Mouse (Mus musculus) neural tube, embryonic 14.5 days (tissue): ENCODE measurements around the gene Top1. TPM values are rescaled to one million over a fixed set of nuclear protein-coding genes. Genes with fewer than 3 reads are reported as not detected.

Source experiments
- ATAC-seq: fragments of 200-750 bp; cut with Nextera tagmentation; 2 replicates; pipeline ENCODE4 v1.8.0; 2017; ENCODE audit warnings: low read depth, mild to moderate bottlenecking, moderate TSS enrichment, moderate library complexity
- H3K27ac ChIP-seq: fragments of 300-500 bp; sonication (generic); 2 replicates; pipeline ENCODE4 v1.5.1; 2014; ENCODE audit warnings: low read depth, mild to moderate bottlenecking, control low read depth, low read length, moderate library complexity, mixed read lengths
- H3K27me3 ChIP-seq: fragments of 300-500 bp; sonication (generic); 2 replicates; pipeline ENCODE4 v1.6.1; 2014; ENCODE audit warnings: low read length; ENCODE audit not compliant: control insufficient read depth, insufficient read depth
- H3K36me3 ChIP-seq: fragments of 300-500 bp; sonication (generic); 2 replicates; pipeline ENCODE4 v1.6.1; 2014; ENCODE audit warnings: low read length, mixed read lengths; ENCODE audit not compliant: control insufficient read depth, insufficient read depth
- H3K4me1 ChIP-seq: fragments of 300-500 bp; sonication (generic); 2 replicates; pipeline ENCODE4 v1.6.1; 2014; ENCODE audit warnings: low read length; ENCODE audit not compliant: control insufficient read depth, insufficient read depth
- H3K4me2 ChIP-seq: fragments of 300-500 bp; sonication (generic); 2 replicates; pipeline ENCODE4 v1.6.1; 2014; ENCODE audit warnings: mild to moderate bottlenecking, low read depth, low read length, control low read depth
- H3K4me3 ChIP-seq: fragments of 300-500 bp; sonication (generic); 2 replicates; pipeline ENCODE4 v1.5.1; 2014; ENCODE audit warnings: low read depth, low read length, control low read depth, mixed read lengths
- H3K9ac ChIP-seq: fragments of 300-500 bp; sonication (generic); replicated peaks from 2 replicates; pipeline ENCODE4 v1.6.1; 2014; ENCODE audit warnings: low read depth, mild to moderate bottlenecking, control low read depth, low read length, mixed read lengths
- H3K9me3 ChIP-seq: fragments of 300-500 bp; sonication (generic); 2 replicates; pipeline ENCODE4 v1.6.1; 2016; ENCODE audit warnings: low read length; ENCODE audit not compliant: control insufficient read depth
- WGBS: fragments of 180-500 bp; shearing (Covaris S2); extraction: QIAGEN DNeasy Blood & Tissue Kit; methylation state at CpG from one replicate; pipeline ENCODE4 v1.1.7; 2014; 5-methylcytosine and 5-hydroxymethylcytosine counted together
- polyA plus RNA-seq: library from polyadenylated mRNA; unstranded; fragments of >200 nt; fragmentation: Nextera tagmentation; extraction: Ambion mirVana; gene quantifications from 2 replicates; pipeline ENCODE4 v1.2.1, GENCODE M21; 2014

The Top1 gene
- polyA plus RNA-seq, 1 experiment from 2014 or later = 80.3 TPM

DNA sequence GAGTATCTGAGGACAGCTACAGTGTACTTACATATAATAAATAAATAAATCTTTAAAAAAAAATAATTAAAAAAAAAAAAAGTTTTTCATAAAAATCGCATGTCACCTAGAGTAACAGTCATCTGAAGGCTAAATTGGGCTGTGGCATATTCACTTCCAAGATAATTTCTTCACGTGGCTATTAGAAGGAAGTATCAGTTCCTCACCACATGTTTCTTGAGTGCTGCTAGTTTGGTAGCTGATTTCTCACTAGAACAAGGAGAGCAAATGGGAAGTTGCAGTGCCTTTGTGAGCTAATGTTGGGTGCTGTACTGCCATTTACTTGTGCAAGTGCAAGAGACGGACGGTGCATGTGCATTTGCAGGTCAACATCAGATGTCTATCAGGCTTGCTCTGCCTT, 21.6 kb downstream of the Top1 start:
- H3K36me3 ChIP-seq = peaks cover 13% of the 10 kb centered on the region; the same call in 1 of the 2 replicates
- no peaks in the 10 kb centered on the region for H3K4me1 ChIP-seq
- H3K4me3 ChIP-seq = no peak overlapping the region
- no peak overlapping the region for H3K4me2 ChIP-seq
- H3K27ac ChIP-seq = no peak overlapping the region
- no peak overlapping the region for H3K9ac ChIP-seq
- no peaks in the 10 kb centered on the region for H3K27me3 ChIP-seq
- H3K9me3 ChIP-seq = no peaks in the 10 kb centered on the region
- ATAC-seq = no peak
- 90% methylated on average over 4 of the region's 4 CpGs for whole genome bisulfite sequencing

DNA sequence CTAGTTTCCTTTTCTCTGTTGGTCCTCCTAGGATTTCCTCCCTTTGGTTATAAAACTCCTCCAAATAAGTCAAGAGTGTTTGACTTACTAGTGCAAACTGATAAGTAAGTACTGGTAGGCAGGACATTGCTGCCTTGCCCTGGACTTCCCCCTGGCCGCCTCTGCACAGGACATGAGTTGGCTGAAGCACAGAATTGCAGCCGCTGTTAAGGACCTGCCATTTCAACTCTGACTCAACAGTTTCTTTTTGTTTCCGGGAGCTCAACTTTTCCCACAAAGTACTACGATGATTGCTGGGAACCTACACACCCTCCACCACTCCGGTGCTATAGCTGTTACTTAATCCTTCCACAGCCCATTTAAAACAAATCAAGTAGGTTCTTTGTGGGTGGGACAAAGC, 54.6 kb downstream of the Top1 start:
- Histone ChIP-seq H3K9me3 (no peaks in the 10 kb centered on the region), H3K4me3 (no peak overlapping the region), H3K4me1 (no peaks in the 10 kb centered on the region), H3K36me3 (peaks cover 50% of the 10 kb centered on the region), H3K27ac (no peak overlapping the region), H3K27me3 (no peaks in the 10 kb centered on the region), H3K4me2 (no peak overlapping the region), H3K9ac (no peak overlapping the region)
- no peak for ATAC-seq
- 72% methylated on average over 5 of the region's 5 CpGs for WGBS

DNA sequence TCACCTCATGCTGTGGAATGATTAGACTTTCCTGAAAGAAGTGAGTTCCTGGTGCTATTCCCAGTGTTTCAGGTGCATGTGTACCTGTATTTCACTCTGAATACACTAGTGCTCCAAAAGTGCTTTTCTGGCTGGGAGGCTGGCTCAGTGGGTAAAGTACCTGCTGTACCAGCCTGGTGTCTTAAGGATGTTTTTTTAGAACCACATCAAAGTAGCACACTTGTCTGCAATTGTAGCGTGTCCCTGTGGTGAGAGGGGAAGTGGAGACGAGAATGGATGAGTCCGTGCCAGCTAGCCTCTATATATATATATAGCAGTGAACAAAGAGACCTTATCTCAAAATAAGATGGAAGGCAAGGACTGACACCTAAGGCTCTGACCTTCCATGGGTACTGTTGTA, 55.9 kb downstream of the Top1 start:
- H3K4me2 ChIP-seq = no peak overlapping the region
- ATAC-seq = no peak
- no peak overlapping the region for H3K27ac ChIP-seq
- H3K9me3 ChIP-seq = no peaks in the 10 kb centered on the region
- no peaks in the 10 kb centered on the region for H3K27me3 ChIP-seq
- 82% methylated on average over 3 of the region's 3 CpGs for WGBS
- no peak overlapping the region for H3K9ac ChIP-seq
- H3K4me1 ChIP-seq = no peaks in the 10 kb centered on the region
- no peak overlapping the region for H3K4me3 ChIP-seq
- peaks cover 55% of the 10 kb centered on the region for H3K36me3 ChIP-seq

DNA sequence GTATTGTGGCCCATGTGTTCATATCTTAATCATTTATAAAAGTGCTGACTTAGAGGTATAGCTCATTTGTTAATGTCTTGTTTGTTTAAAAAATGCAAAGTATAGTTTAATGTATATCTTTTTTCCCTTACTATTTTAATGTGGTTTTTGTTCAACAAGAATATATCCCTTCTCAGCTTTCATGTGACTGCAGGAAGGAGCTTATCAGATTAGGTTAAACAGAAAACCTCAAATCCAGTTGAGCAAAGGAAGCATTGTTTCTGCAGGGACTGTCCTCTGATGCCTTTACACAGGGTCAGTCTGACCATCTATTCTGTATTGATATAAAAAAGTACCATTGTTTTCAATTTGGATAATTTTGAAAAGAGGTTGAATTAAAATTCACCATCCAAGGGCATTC, 57.1 kb downstream of the Top1 start:
- Histone ChIP-seq H3K4me3 (no peak overlapping the region), H3K9ac (no peak overlapping the region), H3K9me3 (no peaks in the 10 kb centered on the region), H3K4me2 (no peak overlapping the region), H3K27ac (no peak overlapping the region), H3K4me1 (no peaks in the 10 kb centered on the region), H3K27me3 (no peaks in the 10 kb centered on the region), H3K36me3 (peaks cover 63% of the 10 kb centered on the region)
- no peak for ATAC-seq

DNA sequence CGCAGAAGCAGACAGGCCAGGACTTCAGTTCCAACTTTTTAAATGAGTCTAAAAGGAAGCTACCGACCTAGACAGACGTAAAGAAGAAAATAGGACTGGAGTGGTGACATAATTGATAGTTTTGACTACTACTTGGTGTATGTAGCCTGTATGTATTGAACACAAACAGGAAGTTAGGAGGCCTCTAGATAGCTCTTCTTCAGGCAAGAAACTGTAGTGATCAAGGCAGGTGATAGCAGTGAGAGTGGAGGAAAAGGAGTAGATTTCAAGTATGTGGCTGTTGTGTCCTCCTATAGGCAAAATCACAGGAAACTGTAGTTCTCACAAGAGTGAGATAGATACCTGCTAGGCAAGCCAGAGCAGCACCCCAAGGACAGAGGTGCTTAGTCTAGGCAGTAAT, 62.0 kb downstream of the Top1 start:
- H3K36me3 ChIP-seq = peaks cover 54% of the 10 kb centered on the region
- H3K9ac ChIP-seq = no peak overlapping the region
- no peaks in the 10 kb centered on the region for H3K9me3 ChIP-seq

DNA sequence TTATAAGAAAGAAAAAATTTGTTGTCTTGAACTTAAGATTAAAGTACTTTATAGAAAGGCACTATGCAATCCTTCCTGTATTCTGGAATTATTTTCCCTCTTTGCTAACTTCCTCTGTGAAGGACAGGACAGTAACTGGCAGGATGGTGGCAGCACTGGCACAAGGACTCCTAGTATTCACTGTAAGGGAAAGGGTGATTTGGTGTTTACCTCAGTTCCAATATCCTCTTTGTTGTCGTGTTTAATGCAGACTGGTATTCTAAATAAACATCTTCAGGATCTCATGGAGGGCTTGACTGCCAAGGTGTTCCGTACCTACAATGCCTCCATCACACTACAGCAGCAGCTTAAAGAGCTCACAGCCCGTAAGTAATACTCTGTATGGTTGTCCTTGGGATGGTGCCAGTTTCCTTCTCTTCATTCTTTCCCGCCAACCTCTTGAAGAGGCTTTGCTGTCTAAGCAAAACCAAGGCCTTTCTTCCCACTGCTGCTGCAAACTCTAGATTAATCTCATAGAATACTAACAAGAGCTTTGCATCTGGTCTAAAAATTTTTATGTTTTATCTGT, 69.9 kb downstream of the Top1 start:
- Histone ChIP-seq H3K4me3 (no peak overlapping the region), H3K27me3 (no peaks in the 10 kb centered on the region), H3K4me1 (no peaks in the 10 kb centered on the region), H3K36me3 (peaks cover 61% of the 10 kb centered on the region), H3K4me2 (no peak overlapping the region), H3K27ac (no peak overlapping the region), H3K9ac (no peak overlapping the region), H3K9me3 (no peaks in the 10 kb centered on the region)
- 70% methylated on average over 4 of the region's 4 CpGs for WGBS
- ATAC-seq = no peak

More for the DNA sequence above, 62.0 kb downstream of the Top1 start:
- H3K4me2 ChIP-seq = no peak overlapping the region
- H3K27ac ChIP-seq = no peak overlapping the region
- H3K4me1 ChIP-seq = no peaks in the 10 kb centered on the region
- no peak for ATAC-seq
- H3K27me3 ChIP-seq = no peaks in the 10 kb centered on the region
- 79% methylated on average over 3 of the region's 3 CpGs for WGBS
- no peak overlapping the region for H3K4me3 ChIP-seq

DNA sequence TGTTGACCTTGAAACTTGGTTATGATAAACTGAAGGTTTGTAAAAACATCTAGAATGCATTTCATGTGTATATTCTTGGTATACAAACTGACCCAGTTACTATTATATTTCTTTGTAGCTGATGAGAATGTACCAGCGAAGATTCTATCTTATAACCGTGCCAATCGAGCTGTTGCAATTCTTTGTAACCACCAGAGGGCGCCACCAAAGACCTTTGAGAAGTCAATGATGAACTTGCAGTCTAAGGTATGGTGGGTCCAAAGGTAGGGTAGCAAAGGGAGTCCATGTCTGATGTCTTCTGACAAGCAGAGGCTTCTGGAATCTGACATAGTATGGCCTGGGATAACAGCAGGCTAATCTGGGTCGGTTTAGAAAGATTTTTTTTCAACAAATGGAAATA, 71.6 kb downstream of the Top1 start:
- WGBS = 81% methylated on average over 5 of the region's 5 CpGs
- H3K27ac ChIP-seq = no peak overlapping the region

DNA sequence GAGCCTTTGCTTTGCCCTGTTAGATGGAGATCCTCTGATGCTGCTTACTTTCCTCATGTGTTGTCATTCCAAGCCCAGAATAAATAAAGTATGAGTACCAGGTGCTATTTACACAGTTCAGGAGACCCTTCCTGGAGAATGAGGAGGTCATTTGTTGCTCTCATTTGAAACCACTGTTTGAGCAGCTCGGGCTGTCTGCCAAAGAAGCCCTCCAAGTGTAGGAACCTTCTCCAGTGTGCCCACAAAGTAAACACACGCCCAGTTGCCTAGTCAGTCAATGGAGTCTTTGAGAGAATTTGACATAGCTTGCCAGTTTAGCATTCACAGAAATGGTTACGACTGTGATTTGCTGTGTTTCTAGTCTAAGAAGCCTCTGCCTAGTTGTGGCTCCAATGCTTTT, 73.1 kb downstream of the Top1 start:
- H3K27me3 ChIP-seq = no peaks in the 10 kb centered on the region
- WGBS = 79% methylated on average over 3 of the region's 3 CpGs
- ATAC-seq = no peak

More for the DNA sequence above, 71.6 kb downstream of the Top1 start:
- H3K4me1 ChIP-seq = no peaks in the 10 kb centered on the region
- no peak overlapping the region for H3K4me2 ChIP-seq
- no peak for ATAC-seq
- no peaks in the 10 kb centered on the region for H3K9me3 ChIP-seq
- H3K4me3 ChIP-seq = no peak overlapping the region
- H3K27me3 ChIP-seq = no peaks in the 10 kb centered on the region
- H3K36me3 ChIP-seq = peaks cover 71% of the 10 kb centered on the region
- no peak overlapping the region for H3K9ac ChIP-seq

DNA sequence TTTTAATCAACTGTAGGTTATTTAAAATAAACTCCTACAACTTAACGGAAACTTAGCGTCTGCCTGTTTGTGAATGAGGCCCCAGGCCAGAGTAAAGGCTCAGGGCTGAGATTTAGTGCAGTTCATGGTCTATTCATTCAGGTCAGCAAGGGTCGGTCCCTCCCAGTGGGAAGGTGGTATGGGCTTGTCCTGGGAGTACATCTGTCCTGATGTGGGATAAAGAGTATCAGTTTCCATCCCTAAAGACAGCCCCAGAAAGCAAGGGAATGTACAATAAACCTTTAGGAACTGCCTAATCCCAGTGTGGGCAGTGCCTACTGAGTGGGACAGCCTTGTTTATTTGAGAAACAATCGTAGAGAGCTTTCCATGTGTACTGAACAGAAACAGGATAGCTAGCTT, 77.0 kb downstream of the Top1 start:
- Histone ChIP-seq H3K9me3 (no peaks in the 10 kb centered on the region), H3K36me3 (peaks cover 51% of the 10 kb centered on the region), H3K4me2 (no peak overlapping the region), H3K4me3 (no peak overlapping the region), H3K9ac (no peak overlapping the region), H3K27me3 (no peaks in the 10 kb centered on the region), H3K4me1 (no peaks in the 10 kb centered on the region), H3K27ac (no peak overlapping the region)
- ATAC-seq = no peak
- 74% methylated on average over 4 of the region's 4 CpGs for WGBS

More for the DNA sequence above, 73.1 kb downstream of the Top1 start:
- Histone ChIP-seq H3K4me2 (no peak overlapping the region), H3K9ac (no peak overlapping the region), H3K27ac (no peak overlapping the region), H3K4me1 (no peaks in the 10 kb centered on the region), H3K9me3 (no peaks in the 10 kb centered on the region), H3K36me3 (peaks cover 72% of the 10 kb centered on the region), H3K4me3 (no peak overlapping the region)
